Mouse (Mus musculus) kidney, postnatal 0 days (tissue): ENCODE results near the gene Mcam. TPM values are rescaled to one million over a fixed set of nuclear protein-coding genes. Genes with fewer than 3 reads are reported as not detected.

Experiments used
- ATAC-seq: fragments of 200-750 bp; cut with Nextera tagmentation; replicated peaks from 2 replicates; pipeline ENCODE4 v1.8.0; 2017; ENCODE audit warnings: low read depth, moderate number of reproducible peaks, moderate TSS enrichment, moderate library complexity; ENCODE audit not compliant: low FRiP score
- DNase-seq: peaks from one replicate; pipeline ENCODE4 v3.0.0-alpha.2; 2016; ENCODE audit warnings: low spot score
- H3K27ac ChIP-seq: fragments of 300-500 bp; sonication (generic); 2 replicates; pipeline ENCODE4 v1.5.1; 2014; ENCODE audit warnings: mild to moderate bottlenecking
- H3K27me3 ChIP-seq: fragments of 300-500 bp; sonication (generic); 2 replicates; pipeline ENCODE4 v1.6.1; 2014; ENCODE audit warnings: low read length, mixed read lengths; ENCODE audit not compliant: insufficient read depth
- H3K36me3 ChIP-seq: fragments of 300-500 bp; sonication (generic); 2 replicates; pipeline ENCODE4 v1.6.1; 2014; ENCODE audit warnings: low read length, mixed read lengths; ENCODE audit not compliant: insufficient read depth
- H3K4me1 ChIP-seq: fragments of 300-500 bp; sonication (generic); replicated peaks from 2 replicates; pipeline ENCODE4 v1.6.1; 2014; ENCODE audit warnings: antibody characterized with exemption, low read length, mixed read lengths; ENCODE audit not compliant: insufficient read depth
- H3K4me2 ChIP-seq: fragments of 300-500 bp; sonication (generic); 2 replicates; pipeline ENCODE4 v1.6.1; 2014; ENCODE audit warnings: mild to moderate bottlenecking, low read length, moderate library complexity, mixed read lengths
- H3K4me3 ChIP-seq: fragments of 300-500 bp; sonication (generic); replicated peaks from 2 replicates; pipeline ENCODE4 v1.5.1; 2014; ENCODE audit warnings: low read depth, low read length
- H3K9ac ChIP-seq: fragments of 300-500 bp; sonication (generic); 2 replicates; pipeline ENCODE4 v1.6.1; 2014; ENCODE audit warnings: low read depth, low read length
- H3K9me3 ChIP-seq: fragments of 300-500 bp; sonication (generic); replicated peaks from 2 replicates; pipeline ENCODE4 v1.6.1; 2016; ENCODE audit warnings: low read length, inconsistent platforms, mixed read lengths
- CTCF ChIP-seq: IDR thresholded peaks from 2 replicates; pipeline ENCODE4 v1.5.1; 2016; ENCODE audit warnings: antibody characterized with exemption, low read depth, mild to moderate bottlenecking, moderate library complexity
- WGBS: fragments of 180-500 bp; shearing (Covaris S2); extraction: QIAGEN DNeasy Blood & Tissue Kit; methylation state at CpG from one replicate; pipeline ENCODE4 v1.1.7; 2014; 5-methylcytosine and 5-hydroxymethylcytosine counted together
- polyA plus RNA-seq: library from polyadenylated mRNA; unstranded; fragments of >200 nt; fragmentation: Nextera tagmentation; extraction: Ambion mirVana; gene quantifications from 2 replicates; pipeline ENCODE4 v1.2.1, GENCODE M21; 2015

The Mcam gene
- polyA plus RNA-seq, 1 experiment from 2014 or later: 46.3 TPM

DNA sequence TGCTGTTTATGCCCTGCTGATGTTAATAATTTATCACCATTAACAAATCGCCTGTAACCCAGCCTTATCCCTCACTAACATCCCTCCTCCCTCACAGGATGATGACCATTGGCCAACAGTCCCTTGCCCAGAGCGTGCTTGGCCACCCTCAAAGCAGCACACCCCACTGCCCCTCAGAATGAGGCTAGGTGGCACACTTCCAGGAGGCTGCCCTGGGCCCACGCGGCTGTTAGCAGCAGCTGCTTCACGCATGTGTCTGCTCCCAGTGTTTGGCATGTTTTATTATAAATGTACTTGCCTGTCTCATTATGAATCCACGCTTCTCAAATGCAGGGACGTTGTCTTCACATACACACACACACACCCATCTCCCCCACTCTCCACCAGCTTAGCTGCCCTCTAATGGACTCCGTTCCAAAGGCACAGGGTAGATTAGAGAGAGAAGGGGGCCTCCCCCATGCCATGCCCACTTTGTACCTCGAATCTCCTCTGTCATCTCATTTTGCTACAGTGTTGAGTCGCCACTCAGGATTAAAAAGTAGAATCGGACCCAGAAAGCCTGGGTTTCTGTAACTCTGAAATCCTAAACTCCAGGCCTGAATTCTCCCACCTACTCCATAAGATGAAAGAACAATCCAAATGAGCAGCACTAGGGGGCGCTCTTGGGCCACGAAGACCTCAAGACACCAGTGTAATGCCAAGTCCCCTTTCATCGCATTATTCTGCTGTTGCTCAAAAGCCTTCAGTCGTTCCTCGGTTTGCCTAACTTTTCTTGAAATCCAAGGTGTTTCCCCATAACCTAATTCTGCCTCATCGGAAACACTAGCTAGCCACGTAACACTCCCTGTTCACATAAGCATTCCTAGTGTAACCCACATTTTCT lies 8.5 kb upstream of the Mcam start:
- H3K4me1 ChIP-seq: peaks cover 34% of the 10 kb centered on the region
- H3K27ac ChIP-seq: peak overlapping the region; percentile 65
- 17% methylated on average over 18 of the region's 18 CpGs for WGBS
- no peak overlapping the region for H3K9ac ChIP-seq
- ATAC-seq (peak; percentile 67), DNase-seq (peak; percentile 96)
- H3K9me3 ChIP-seq: no peaks in the 10 kb centered on the region
- H3K36me3 ChIP-seq: no peaks in the 10 kb centered on the region
- H3K4me3 ChIP-seq: no peak overlapping the region
- peak overlapping the region; percentile 37; the same call in 1 of the 2 replicates for H3K4me2 ChIP-seq
- TF ChIP-seq CTCF: peak; percentile 91
- H3K27me3 ChIP-seq: no peaks in the 10 kb centered on the region

DNA sequence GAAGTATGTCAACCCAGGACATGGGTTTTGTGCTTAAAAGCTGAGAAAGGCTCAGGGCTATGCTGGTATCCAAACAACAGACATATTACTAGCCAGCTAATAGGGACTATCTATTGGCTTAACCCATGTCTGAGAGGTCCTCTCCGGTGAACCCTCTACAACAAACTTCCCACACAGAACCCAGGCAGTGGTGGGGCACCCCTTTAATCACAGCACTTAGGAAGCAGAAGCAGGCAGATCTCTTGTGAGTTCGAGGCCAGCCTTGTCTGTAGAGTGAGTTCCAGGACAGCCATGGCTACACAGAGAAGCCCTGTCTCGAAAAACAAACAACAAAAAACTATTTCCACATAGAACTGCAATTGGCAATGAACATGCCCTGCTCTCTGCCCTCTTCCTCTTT lies 7.5 kb upstream of the Mcam start:
- Histone ChIP-seq H3K4me3 (no peak overlapping the region), H3K9me3 (no peaks in the 10 kb centered on the region), H3K4me2 (no peak overlapping the region), H3K27me3 (no peaks in the 10 kb centered on the region), H3K9ac (no peak overlapping the region), H3K27ac (peak overlapping the region; percentile 60; the same call in 1 of the 2 replicates), H3K36me3 (no peaks in the 10 kb centered on the region), H3K4me1 (peaks cover 41% of the 10 kb centered on the region)
- 81% methylated on average over 3 of the region's 3 CpGs for WGBS
- no peak for TF ChIP-seq CTCF
- no peak for DNase-seq
- ATAC-seq: no peak

DNA sequence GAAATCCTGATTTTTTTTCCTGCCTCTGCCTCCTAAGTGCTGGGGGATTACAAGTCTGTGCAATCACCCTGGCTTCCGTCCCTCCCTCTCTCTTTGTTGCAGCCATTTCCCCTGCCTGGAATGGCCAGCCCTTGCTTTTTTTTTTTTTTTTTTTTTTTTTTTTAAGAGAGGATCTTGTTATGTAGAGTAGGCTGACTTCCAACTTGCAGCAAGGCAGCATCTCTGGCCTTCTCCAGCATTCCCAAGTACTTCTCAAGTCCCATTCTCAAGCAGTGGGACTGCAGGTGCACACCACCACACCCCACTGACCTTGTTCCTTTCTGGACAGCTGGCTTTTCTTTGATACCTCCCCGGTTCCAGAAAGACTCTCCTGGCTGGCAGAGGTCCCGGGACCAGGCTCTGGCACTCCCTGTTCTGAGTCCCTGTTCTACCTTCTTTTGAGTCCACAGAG lies 6.9 kb upstream of the Mcam start:
- Histone ChIP-seq H3K9ac (no peak overlapping the region), H3K4me3 (no peak overlapping the region), H3K4me2 (no peak overlapping the region), H3K27ac (peak overlapping the region; percentile 20; the same call in 1 of the 2 replicates), H3K4me1 (peaks cover 41% of the 10 kb centered on the region), H3K9me3 (no peaks in the 10 kb centered on the region), H3K27me3 (no peaks in the 10 kb centered on the region), H3K36me3 (no peaks in the 10 kb centered on the region)
- no peak for TF ChIP-seq CTCF
- DNase-seq (peak; percentile 41), ATAC-seq (no peak)
- WGBS: 57% methylated on average over 3 of the region's 3 CpGs

DNA sequence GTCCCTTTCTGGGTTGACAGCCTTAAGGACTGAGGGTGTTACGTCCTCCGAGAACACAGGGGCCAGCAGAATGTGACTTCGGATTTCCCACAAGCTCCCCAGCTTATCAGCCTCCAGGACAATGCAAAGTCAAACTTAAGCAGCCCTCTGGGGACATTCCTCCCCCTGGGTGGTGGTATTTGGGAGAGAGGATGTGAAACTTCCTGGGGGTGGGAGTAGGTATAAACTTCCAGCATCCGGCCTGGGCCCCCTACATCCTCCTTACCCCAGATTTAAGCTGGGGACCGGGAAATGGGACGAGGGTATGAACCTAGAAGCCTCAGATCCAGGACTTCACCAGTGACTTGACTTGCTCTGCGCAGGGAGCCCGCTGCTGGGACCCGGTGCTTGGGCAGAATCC lies 4.6 kb upstream of the Mcam start:
- no peak for TF ChIP-seq CTCF
- Histone ChIP-seq H3K27me3 (no peaks in the 10 kb centered on the region), H3K36me3 (no peaks in the 10 kb centered on the region), H3K9me3 (no peaks in the 10 kb centered on the region), H3K4me3 (peak overlapping the region; percentile 32), H3K27ac (peak overlapping the region; percentile 96), H3K4me2 (peak overlapping the region; percentile 77), H3K4me1 (peaks cover 55% of the 10 kb centered on the region), H3K9ac (peak overlapping the region; percentile 45)
- DNase-seq: peak; percentile 56
- 9% methylated on average over 9 of the region's 9 CpGs for WGBS
- ATAC-seq: no peak

DNA sequence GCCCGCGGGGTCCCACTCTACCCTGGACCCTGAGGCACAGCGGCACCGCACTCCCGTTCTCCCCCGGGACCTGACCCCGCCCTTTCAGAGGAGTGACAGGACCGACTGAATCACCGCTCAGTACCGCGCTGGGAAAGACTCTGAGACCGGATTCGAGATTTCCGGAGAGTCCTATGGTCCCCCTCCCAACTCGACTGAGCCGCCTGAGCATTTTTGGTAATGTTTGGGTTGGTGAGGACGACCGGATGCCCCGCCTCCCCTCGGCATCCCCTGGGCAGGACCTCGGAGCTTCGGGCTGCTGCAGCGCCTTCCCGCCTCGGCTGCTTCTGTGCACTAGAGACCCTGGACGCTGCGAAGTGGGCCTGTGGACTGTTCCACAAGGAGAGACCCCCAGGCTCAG lies 4.2 kb upstream of the Mcam start:
- Histone ChIP-seq H3K9ac (peak overlapping the region; percentile 47), H3K36me3 (no peaks in the 10 kb centered on the region), H3K27me3 (no peaks in the 10 kb centered on the region), H3K9me3 (no peaks in the 10 kb centered on the region), H3K4me3 (peak overlapping the region; percentile 32), H3K4me2 (peak overlapping the region; percentile 77), H3K27ac (peak overlapping the region; percentile 96), H3K4me1 (peaks cover 51% of the 10 kb centered on the region)
- under 1% methylated on average over 27 of the region's 27 CpGs for WGBS
- TF ChIP-seq CTCF: no peak
- ATAC-seq: peak; percentile 31
- peak; percentile 91 for DNase-seq

DNA sequence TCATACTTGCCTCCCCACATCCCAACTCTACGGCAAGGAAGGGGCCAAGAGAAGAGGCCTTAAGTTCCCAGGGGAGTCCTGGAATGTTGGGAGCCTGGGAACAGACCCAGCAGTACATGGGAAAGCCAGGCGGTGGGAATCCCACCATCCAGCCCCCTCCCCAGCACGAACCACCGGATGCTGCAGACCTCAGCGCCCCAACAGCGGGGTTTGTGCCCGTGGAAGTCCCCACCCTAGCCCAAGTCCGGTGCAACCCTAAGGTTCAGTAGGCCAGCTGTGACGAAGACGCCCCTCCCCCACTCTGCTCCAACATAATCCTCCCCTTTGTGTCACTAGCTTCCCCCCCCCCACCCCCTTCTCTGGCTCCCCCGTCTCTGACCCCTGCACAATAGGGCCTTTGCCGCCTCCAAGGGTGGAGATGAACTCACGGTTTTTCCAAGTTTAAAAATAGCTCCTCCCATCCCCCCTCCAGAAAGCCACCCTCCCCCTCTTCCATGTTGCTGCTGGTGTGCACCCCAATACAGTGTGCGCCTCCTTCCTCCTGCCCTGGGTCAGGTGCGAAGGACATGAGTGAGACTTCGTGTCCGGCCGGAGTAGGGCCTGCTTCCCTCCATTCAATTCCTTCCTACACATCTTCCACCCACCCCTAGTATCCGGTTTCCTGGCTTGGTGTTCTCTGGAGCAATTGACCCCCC lies 3.5 kb upstream of the Mcam start:
- 20% methylated on average over 18 of the region's 19 CpGs for WGBS

More for the DNA sequence above, 3.5 kb upstream of the Mcam start:
- Histone ChIP-seq H3K27me3 (no peaks in the 10 kb centered on the region), H3K27ac (peak overlapping the region; percentile 96), H3K4me3 (peak overlapping the region; percentile 32), H3K4me2 (peak overlapping the region; percentile 77), H3K4me1 (peaks cover 44% of the 10 kb centered on the region), H3K9ac (0 out of 2 replicates have a peak overlapping the region, but pooled peaks have one; percentile 47), H3K9me3 (no peaks in the 10 kb centered on the region), H3K36me3 (no peaks in the 10 kb centered on the region)
- no peak for TF ChIP-seq CTCF
- ATAC-seq (peak; percentile 30), DNase-seq (peak; percentile 83)
